Mouse (Mus musculus): ENCODE measurements around the gene Krt16.

GRCm38 (mm10) chr11:100257967-100258366 lies 9.3 kb upstream of the Krt16 start:
- TF ChIP-seq RCOR1 (IDR thresholded peaks at IDR 0.05; ENCODE audit: low read depth, low read length) (no peak), CTCF (IDR thresholded peaks at IDR 0.05 in 2 of 3, conservative IDR thresholded peaks at IDR 0.05 in 1 of 3; ENCODE audit: control insufficient read depth in 1 of 3, insufficient read depth in 1 of 3, low read depth in 2 of 3, low read length in 3 of 3, poor library complexity in 1 of 3, severe bottlenecking in 1 of 3) (no peak), NRF1 (IDR thresholded peaks at IDR 0.05; ENCODE audit: insufficient read depth, low read depth, low read length, poor library complexity, severe bottlenecking) (no peak), MAX (IDR thresholded peaks at IDR 0.05; ENCODE audit: low read length) (no peak), POLR2A (IDR thresholded peaks at IDR 0.05; ENCODE audit: control insufficient read depth in 1 of 2, insufficient read depth in 1 of 2, low read depth in 1 of 2, low read length in 2 of 2, poor library complexity in 1 of 2) (no peak), USF1 (IDR thresholded peaks at IDR 0.05; ENCODE audit: low read depth, low read length) (no peak)
